Mouse (Mus musculus) kidney, postnatal 4 days (tissue): ENCODE measurements at regions not wholly inside any gene's neighbourhood (a gene's known extent, or its start where the extent isn't known, plus 50 kb on each side); places are given as distances from the start of the nearest gene placed in this dataset.

Experiments used
- DNase-seq, 2 experiments: peaks; one replicate each; pipeline ENCODE4 v3.0.0; 2021; ENCODE audit warnings: mixed read lengths in 2 of 2

DNA sequence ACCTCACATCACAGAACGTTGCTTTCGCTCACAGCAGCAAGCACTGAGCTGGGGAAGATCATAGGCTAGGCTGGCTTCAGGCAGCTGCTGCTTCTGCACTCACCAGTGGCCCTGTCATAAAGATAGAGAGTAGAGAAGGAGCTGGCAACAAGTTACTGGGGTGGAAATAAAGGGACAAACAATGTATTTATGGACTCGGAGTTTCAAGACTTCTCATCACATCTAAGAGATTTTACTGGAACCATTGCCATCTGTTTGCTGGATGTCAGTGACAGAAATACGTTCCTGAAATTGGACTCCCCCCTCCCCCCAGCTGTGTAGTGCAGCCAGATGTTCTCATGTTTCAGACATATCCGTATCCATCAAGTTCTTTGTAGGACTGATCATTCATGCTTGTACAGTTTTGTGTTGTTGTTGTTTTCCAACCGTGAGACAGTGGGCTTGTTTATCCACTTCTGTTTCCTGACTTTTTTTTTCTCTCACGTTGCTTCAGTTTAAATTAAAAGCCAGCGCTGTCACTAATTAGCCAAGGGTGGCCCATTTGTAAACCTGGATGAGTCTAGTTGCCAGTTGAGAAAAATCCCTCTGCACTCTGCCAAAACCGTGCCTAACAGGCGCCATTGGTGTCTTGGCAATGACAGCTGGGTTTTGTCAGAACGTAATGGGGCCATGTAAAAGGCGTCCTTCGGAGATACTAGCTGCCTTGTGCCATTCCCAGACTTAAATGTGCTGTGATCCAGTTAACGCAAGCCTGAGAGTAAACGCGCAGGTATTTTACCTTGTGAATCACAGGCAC, 496.0 kb upstream of the Id4 start:
- peak; percentile 32 to 51 for DNase-seq

DNA sequence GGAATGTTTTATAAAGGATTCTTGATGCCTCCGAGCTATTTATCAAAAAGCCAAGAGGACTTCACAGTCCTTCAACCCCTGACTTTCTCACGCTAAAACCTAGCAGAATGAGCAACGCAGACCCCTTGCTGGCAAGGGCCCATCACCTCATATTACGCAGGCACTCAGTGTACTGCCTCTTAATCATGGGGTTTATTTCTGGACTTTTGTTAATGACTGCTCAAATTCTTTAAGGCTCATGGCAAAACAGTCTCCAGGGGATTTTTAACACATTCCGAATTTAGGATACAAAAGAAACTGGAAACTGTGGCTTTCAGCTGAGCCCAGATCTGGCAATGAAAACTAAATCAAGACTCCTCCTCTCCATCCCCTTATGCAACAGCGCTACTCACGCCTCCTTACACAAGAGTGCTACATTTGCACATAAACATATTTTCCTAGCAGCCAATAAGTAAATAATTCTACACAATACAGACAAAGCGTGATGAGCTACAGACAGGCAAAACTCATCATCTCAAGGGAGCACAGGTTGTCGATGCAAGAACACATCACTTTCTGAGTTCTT, 492.0 kb upstream of the Id4 start:
- DNase-seq: no peak

DNA sequence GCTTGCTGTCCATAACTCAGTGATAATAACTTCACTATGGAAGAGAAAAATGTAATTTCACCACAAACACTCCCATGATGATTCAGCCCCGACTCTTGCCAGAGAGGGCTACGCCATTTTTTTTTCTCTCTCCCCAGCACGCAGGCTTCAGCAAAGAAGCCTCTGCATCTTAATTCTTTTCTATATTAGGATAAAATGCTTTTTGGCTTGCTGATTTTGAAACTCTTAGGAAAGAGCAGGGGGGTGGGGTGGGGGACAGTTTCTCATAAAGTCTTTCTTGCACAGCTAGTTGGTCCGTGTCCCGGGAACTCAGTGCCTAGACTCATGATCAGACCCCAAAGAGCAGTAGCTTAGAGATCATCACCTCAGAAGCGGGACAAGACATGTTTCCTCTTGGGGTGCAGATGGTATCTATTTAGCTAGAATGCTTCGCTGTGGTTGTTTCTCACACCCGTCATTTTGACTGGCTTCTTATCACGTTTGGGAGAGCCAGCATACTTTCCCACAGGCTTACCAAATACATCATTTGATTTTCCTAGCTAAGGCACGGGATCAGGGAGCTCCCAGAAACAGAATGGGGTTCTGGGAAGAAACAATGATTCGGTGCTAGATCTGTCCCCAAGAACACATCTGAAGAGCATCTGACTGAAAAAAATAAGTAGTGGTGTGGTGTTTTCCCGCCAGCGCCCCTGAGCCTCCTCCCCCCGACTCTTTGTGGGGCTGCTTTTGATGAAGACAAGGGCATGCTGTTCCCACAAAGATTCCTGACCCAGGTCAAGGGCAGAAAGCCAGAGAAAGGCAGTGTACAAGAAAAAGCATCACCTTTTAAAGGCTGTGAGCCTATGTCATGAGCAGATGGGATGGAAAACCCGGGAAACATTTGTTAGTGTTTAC, 483.6 kb upstream of the Id4 start:
- DNase-seq: peak; percentile 27 to 51

DNA sequence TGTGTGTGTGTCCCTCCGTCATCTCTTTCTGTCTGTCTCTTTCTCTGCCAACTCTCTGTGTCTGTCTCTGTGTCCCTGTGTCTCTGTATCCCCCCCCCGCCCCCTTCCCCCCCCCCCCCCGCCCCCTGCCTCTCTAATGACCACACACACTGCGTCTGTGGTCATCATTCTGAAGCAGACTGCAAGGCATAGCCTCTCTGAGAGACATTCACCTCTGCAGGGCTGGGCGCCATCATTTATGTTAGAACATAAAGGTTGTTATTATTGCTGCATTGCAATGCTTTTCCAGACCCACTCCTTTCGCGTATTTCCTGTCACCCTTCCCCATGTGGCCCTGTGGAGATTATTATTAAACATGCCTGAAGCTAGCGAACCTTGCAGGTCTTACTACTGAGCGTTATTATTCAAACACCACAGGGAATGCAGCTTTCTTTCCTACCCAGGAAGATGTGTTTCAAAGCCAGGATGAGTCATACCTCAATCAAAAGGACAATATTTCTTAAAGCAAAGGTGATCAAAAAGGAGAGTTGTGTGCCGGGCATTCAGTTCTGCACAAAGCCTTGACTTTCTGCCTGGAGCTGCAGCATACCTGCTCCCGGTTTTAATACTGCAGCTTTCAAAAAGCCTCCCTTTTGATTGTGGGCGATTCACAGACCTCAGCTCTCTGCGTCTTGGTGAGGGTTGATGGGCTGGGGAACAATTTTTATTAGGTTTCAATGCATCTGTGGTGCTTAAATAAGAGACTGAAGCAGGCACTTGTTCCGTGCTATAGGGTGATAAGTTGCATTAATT, 482.6 kb upstream of the Id4 start:
- peak in 1 of 2 experiments; percentile 9 for DNase-seq

DNA sequence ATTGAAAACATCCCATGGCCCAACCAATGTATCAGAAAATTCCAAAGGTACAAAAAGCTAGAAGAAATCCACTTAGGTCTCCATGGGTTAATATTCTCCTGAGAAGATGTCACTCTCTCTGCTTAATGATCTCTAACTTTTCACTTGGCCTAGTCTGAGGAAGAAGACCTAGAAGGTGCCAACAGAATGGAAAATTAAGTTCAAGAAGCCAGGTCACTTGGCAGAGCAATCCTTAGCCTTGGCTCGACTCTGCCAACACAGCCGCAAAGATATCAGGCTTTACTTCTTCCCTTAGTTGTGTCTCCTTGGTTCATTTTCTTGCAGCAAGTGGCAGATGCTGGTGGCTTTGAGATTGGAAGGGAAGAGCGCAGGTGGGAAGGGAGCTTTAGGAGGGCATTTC, 476.6 kb upstream of the Id4 start:
- DNase-seq: no peak

DNA sequence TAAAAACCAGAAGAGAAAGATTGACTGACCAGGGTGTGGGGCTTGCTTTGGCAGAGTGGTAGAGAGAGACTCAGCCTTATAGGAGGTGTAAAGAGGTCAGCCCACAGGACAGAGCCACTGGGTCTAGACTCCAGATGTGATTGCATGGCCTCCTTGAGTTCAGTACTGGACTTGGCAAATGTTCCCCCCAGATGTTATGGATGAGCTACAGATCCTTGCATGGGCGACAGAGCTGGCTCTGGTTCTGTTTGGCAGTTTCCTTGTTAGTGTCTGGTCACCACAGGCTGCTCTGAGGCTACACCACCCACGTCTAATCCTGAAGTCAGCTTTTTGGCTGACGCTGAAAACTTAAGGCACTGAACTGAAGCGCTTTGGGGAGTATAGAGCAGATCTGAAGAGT, 463.2 kb upstream of the Id4 start:
- DNase-seq: no peak

DNA sequence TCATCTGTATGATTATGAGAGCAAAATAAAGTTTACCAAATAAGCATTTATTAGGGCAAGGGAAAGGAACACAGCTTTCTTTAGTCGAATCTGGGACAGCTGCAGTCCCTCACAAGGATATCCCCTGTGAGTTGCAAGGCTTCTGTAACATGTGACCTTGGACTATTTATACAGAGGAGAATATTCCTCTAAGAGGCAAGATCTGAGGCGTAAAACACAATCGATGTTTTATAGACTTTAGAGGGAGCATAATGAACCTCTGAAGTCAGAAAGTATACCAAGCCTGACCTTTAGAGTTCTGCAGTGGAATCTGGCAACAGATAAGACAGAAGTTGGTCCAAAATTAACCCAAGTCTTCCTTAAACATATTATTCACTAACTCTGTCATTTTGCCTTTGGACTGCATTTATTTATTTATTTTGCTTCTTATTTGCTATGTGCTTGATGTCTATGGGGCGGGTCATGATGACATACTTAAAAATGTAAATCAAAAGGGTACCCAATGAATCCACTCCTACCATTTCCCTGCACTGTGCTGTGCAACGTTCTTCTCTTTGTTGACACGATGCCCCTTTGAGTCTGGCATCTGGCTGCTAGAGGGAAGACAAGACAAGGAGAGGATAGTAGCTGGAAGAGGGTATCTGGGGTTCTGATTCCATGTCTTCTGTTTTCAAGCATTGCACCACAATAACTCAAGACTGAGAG, 449.2 kb upstream of the Id4 start:
- DNase-seq: peak; percentile 43 to 44

DNA sequence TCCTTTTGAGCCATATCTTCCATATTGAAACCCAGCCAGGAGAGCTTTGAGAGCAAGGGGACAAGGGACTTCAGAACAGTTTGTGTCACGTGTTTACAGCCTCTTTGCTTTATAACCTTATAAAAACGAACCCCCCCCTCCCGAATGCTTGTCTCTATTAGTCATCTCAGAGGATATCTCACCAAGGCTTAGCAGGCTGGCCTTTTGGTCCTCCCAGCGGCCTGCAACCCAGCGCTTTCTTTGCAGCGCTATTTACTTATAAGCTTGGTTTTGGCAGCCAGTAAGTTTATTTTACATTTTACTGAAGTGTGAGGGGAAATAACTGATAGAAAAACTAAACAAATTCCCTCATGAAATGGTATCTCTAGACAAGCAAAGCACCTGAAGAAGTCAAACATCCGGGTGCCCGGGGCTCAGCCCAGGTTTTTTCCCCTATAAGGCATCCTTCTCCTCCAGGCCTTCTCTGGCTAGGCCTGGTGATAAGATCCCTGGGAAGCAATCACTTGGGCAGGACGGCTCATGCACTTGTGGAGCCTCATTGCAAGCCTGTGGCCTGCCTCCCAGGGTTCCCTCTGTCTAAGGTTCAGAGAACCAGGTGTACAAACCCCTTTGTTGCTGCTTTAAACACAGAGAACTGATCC, 442.0 kb upstream of the Id4 start:
- DNase-seq: peak in 1 of 2 experiments; percentile 18

DNA sequence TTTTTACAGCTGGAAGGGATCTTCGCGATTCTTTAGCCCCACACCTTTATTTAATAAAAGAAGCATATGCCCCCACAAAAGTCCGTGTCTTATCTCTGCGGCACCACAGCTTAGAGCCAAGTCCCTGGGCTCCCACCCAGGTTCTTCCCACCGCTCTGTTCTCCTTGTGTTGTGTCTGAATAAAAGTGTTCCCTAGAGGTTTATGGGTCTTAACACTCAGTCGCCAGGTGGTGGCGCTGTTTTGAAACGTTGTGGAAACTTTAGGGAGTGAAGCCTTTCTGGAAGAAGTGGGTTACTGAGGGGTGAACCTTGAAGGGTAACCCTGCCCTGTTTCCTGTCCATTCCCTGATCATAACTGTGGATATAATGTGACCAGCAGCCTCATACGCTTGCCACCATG, 424.5 kb upstream of the Id4 start:
- DNase-seq: peak; percentile 68 to 74

DNA sequence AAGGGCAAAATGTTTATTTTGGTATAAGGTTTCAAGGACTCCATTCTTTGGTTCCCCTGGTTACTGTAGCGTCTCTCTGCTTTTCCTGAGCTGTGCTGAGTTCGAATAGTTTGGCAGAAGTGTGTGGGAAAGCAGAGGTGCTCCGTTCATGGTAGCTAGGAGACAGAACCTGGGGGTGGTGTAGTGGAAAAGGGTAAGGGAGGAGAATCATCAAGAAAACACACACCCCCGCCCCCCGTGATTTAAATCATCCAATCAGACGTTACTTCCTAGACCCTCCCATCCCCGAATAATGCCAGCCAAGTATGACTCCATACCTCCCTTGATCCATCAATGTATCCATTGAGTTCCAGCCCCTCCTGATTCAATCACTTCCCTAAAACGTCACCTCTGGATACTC, 418.6 kb upstream of the Id4 start:
- no peak for DNase-seq

DNA sequence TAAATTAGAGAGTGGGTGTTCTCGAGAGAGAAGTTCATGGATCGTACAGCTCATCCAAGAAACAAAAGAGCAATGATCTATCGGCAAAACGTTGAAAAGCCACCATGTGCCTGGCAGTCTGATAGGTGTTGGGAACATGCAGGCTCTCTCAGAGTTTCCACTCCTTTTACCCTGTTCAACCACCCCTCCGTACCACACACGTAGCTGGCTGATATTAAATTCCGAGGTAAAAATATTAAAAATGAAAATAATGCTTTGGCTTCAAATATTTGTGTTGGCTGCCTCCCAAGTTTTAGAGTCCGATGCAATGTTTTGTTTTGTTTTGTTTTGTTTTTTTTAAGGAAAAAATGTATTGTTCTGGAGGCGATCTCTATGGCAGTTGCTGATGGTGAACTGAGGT, 418.0 kb upstream of the Id4 start:
- DNase-seq: no peak

DNA sequence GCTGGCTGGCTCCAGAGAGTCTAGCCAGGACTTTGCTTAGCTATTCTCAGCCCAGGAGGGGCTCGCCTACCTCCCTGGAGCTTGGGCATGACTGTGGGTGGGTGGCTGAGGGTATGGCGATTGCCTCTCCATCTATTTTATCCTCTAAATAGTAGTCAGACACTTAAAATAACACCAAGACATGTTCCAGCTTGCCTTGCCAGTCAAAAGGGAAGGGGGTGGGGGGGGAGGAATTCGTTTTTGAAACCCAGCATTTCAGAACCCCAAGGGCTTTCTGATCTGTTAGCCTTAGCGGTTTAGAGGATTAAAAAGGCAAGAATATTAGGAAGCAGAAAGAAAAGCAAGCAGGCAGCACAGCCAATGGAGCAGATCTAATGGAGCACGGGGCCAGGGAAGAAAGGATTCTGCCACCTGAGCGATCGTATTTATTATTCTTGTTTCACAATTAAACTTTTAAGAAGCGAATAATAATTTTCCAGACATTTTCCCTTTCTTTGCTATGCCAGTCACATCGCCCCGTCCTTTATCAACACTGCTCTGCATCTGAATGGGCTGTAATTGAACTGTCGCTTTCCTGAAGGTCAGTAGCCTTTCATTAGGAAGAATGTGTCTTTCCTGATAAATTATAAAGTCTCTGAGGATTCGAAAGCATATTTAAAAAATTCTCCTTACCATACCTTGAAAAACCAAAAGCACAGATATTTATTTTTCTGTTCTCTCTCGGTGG, 417.3 kb upstream of the Id4 start:
- DNase-seq: no peak

DNA sequence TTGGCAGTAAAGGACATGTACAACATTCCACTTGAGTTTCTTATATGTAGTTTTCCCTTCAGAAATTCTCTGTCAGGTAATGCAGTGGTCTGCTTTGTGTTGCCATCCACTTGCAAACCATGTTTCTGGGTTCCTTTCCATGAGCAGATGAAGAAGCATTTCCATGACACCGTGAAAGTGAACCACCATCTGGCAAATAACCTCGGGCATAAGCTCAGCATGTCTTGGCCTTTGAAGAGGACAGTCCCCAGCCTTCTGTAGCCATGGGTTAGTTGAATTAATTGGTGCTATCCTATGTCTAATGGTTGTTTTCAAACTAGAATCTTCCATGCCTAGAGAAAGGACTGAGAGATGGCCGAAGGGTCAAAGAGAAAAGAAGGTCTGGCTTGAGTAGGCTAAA, 414.3 kb upstream of the Id4 start:
- no peak for DNase-seq

DNA sequence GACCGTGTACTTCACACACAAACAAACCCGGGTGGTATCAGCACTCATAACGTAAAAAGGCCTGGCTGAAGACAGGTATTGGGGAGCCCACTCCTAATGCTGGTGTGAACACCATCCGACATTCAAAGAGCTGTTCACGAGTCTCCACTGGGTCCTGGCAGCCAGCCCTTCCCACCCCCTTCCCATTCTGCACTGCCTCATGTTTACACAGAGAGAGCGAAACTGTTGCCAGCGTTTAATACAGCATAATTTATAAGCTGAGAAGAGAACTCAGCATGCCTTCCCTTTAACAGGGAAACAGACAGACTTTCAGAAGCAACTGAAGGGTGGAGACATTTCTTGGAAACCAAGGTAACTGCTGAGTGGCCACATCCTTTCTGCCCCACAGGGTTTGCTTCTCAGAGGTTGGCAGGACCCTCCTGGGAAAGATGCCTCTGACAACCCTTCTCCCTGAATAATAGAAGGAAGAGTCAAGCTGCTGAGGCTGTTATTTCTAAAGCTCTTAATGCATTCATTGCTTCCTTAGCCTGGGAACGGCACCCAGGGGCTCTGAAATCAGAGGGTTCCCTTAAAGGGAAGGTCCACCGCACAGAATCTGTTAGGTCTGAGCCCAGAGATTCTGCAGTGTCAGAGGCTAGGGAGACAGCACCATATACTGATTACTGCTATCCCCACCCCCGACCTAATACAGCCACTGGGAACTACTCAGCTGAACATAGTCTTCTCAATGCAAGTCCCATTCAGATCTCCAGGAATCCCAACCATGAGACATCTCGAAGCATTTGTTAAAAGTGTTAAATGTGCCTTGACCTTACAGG, 412.4 kb upstream of the Id4 start:
- DNase-seq: peak; percentile 41 to 47

DNA sequence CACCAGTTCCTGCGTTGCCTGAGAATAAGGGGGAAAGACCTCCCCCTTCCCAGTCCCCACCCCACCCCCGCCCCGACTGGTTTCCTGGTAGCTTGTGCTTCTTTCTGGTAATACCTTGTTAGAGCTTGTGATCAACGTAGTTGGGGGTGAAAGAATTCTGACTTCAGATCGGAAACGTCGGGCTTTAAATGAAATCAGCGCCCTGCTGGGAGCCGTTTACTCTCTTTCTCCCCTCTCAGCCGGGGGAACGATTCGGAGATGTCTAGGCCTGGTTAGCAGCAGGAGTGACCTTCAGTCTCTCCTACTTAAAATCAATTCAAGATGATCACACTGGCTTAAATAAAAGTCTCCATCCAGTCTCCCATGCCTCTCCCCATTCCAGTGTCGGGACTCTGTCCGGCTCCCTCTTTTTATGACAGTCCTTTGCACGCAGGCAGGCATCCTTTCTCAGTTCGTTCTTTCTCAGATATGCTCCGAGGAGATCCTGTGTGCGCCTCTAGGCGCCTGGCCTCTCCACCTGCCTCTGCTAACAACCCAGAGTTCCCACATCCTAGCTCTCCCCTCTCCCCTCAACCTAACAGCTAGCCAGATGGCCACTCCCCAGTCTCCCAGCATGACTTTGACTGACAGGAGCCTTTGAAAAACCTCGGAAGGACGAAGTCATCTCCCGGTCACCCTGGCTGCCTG, 405.5 kb upstream of the Id4 start:
- DNase-seq: peak in 1 of 2 experiments; percentile 9

DNA sequence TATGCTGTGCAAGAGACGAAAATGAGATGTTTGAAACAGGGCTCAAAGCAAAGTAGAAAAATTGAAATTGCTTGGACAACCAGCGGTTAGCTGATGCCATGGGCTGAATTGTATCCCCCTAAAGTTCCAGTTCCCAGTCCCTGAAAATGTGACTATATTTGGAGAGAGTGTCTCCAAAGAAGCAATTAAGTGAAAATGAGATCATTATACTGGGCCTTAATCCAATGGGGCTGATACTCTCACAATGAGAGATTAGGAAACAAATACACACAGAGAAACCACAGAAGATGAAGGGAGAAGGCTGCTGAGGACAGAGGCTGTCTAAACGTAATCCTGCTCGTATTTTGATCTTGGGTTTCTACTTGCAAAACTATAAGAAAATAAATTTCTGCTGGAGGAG, 402.1 kb upstream of the Id4 start:
- DNase-seq: no peak

DNA sequence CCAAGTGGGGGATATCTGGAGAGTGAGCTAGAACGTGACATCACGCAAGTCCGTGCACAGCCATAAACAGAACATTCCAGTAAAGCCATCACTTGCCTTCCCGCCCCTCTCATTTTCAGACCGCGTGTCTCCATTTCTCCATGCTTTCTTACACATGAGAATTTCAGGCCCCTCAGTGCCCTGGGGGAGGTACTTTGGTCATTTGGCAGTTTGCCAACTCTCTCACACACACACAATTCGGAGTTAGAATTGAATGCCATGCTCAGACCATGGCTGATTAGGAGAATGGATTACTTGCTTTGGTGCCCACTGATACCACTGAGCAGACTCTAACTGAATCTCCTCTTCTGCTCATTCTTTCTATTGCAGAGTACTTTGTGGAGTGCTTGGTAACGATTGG, 400.7 kb upstream of the Id4 start:
- DNase-seq: peak; percentile 38 to 60

DNA sequence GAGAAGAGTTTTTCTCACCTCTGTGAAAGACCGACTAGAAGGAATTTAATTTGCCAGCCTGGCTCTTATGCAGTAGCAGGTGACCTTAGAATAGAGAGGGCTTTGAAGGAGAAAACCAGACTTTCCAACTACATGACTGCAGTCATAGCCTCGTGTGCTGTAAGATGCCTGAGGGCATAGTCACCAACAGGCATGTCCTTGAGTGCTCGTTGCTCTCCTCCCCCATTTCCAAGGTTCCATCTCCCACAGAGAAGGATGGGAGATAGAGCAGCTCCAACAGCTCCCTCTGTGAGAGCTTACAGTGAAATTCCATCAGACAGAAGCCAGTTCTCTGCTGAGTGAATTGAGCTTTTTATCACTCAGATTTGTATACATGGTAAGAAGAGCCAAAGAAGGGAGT, 398.1 kb upstream of the Id4 start:
- no peak for DNase-seq

DNA sequence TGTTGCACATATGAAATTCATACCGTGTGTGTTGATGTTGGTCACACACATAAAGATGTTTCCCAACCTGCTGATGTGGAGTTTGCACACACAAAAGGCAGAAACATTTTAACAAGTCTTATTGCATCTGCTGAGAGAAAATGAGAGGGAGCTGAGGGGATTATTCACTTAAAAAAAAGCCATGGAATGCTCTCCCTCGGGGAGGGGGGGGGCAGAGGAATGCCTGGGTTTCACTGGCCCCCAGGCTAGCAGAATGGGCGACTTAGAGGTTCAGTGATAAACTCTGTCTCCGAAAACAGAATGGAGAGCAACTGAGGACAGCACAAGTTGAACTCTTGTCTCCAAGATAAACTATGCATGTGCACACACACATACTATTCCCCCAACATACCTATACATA, 392.4 kb upstream of the Id4 start:
- DNase-seq: no peak
